Mouse (Mus musculus) forebrain, embryonic 11.5 days (tissue): ENCODE results near the gene Cav2. TPM values are rescaled to one million over a fixed set of nuclear protein-coding genes. Genes with fewer than 3 reads are reported as not detected.

ENCODE experiments used
- ATAC-seq: fragments of 200-750 bp; cut with Nextera tagmentation; replicated peaks from 2 replicates; pipeline ENCODE4 v1.8.0; 2017; ENCODE audit warnings: moderate TSS enrichment; ENCODE audit not compliant: low FRiP score
- DNase-seq: peaks from one replicate; pipeline ENCODE4 v3.0.0-alpha.2; 2017; ENCODE audit warnings: low spot score
- H3K27ac ChIP-seq: fragments of 300-500 bp; sonication (generic); 2 replicates; pipeline ENCODE4 v1.5.1; 2014; ENCODE audit warnings: low read depth, low read length
- H3K27me3 ChIP-seq: fragments of 300-500 bp; sonication (generic); 2 replicates; pipeline ENCODE4 v1.6.1; 2014; ENCODE audit warnings: mild to moderate bottlenecking, low read length, mixed read lengths; ENCODE audit not compliant: control insufficient read depth, insufficient read depth
- H3K36me3 ChIP-seq: fragments of 300-500 bp; sonication (generic); 2 replicates; pipeline ENCODE4 v1.6.1; 2014; ENCODE audit warnings: mild to moderate bottlenecking, low read length, moderate library complexity, mixed read lengths; ENCODE audit not compliant: control insufficient read depth, insufficient read depth
- H3K4me1 ChIP-seq: fragments of 300-500 bp; sonication (generic); replicated peaks from 2 replicates; pipeline ENCODE4 v1.6.1; 2014; ENCODE audit warnings: low read length, mixed read lengths; ENCODE audit not compliant: control insufficient read depth, insufficient read depth
- H3K4me2 ChIP-seq: fragments of 300-500 bp; sonication (generic); 2 replicates; pipeline ENCODE4 v1.6.1; 2014; ENCODE audit warnings: low read depth, mild to moderate bottlenecking, low read length, moderate library complexity, mixed read lengths; ENCODE audit not compliant: severe bottlenecking
- H3K4me3 ChIP-seq: fragments of 300-500 bp; sonication (generic); 2 replicates; pipeline ENCODE4 v1.5.1; 2014; ENCODE audit warnings: low read depth, low read length
- H3K9ac ChIP-seq: fragments of 300-500 bp; sonication (generic); 2 replicates; pipeline ENCODE4 v1.6.1; 2014; ENCODE audit warnings: low read length
- H3K9me3 ChIP-seq: fragments of 300-500 bp; sonication (generic); 2 replicates; pipeline ENCODE4 v1.6.1; 2016; ENCODE audit warnings: low read length, mixed read lengths; ENCODE audit not compliant: control insufficient read depth
- WGBS: fragments of 180-500 bp; shearing (Covaris S2); extraction: QIAGEN DNeasy Blood & Tissue Kit; methylation state at CpG from one replicate; pipeline ENCODE4 v1.1.7; 2014; 5-methylcytosine and 5-hydroxymethylcytosine counted together
- polyA plus RNA-seq: library from polyadenylated mRNA; unstranded; fragments of >200 nt; fragmentation: Nextera tagmentation; extraction: Ambion mirVana; gene quantifications from 2 replicates; pipeline ENCODE4 v1.2.1, GENCODE M21; 2014

Gene Cav2
- polyA plus RNA-seq = 5.4 and 7.3 TPM in 2 replicates

DNA sequence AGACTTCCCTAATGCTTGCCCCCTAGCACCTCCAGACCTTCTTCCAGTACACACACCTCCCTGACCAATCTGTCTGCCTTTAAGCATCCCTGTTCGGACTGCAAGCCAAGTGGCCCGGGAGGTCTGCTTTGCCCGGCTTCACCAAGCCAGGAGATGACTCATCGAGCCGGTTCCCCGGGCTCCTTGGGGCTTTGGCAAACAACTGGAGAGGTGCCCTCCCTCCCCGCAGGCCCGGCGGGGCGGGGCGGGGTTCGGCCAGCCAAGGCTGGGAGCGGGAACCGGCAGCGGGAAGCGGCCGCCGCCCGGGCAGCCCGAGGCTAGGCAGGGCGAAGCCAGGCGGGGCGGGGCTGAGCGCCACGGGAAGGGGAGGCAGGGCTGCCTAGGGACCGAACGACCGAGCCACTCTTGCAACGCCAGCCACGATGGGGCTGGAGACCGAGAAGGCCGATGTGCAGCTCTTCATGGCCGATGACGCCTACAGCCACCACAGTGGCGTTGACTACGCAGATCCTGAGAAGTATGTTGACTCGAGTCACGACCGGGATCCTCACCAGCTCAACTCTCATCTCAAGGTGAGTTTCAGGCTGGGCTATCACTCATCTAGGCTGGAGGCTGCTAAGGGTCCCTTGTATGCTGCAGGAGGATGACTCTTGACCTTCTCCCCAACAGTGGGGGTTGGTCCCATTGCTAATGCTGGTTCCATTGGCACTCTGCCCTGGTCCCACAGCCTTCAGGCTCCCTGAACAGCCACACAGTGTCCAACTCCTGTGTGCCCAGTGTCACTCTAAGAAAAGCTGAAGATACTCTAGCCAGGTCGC lies at the start of gene Cav2:
TSS of gene Cav2 (plus strand) at position 247 of the 818 bp plus-strand sequence.
- no peaks in the 10 kb centered on the region for H3K9me3 ChIP-seq
- WGBS = under 1% methylated on average over 40 of the region's 40 CpGs
- peak within 1 kb of the TSS; percentile 94 for H3K4me2 ChIP-seq
- H3K4me1 ChIP-seq = 0 out of 2 replicates have a peak, but pooled peaks cover 2% of the 10 kb centered on the region
- ATAC-seq (peak; percentile 93), DNase-seq (peak; percentile 79)
- H3K4me3 ChIP-seq = peak within 1 kb of the TSS; percentile 45
- peak within 1 kb of the TSS; percentile 64 for H3K9ac ChIP-seq
- peaks cover 4% of the 10 kb centered on the region; the same call in 1 of the 2 replicates for H3K27me3 ChIP-seq
- H3K36me3 ChIP-seq = no peaks in the 10 kb centered on the region
- H3K27ac ChIP-seq = no peak within 1 kb of the TSS

DNA sequence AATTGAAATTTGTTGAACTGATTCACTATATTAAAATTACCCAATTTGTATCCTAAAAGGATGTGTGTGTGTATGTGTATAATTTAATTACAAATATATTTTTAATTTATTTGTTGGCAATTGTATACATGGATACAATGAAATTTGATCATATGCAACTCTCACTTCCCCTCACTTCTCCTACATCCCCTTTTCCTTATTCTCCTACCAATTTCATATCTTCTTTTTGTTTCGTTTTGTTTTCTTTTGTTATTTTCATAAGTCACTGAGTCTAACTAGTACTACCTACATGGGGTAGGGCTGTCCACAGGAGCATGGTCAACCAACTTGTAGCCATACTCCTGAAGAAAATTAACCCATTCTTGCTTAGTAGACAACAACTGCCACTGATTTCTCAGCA lies 41.3 kb upstream of the Cav2 start:
- Histone ChIP-seq H3K4me3 (no peak overlapping the region), H3K9me3 (no peaks in the 10 kb centered on the region), H3K9ac (no peak overlapping the region), H3K27me3 (no peaks in the 10 kb centered on the region), H3K4me2 (no peak overlapping the region), H3K27ac (no peak overlapping the region), H3K4me1 (no peaks in the 10 kb centered on the region), H3K36me3 (no peaks in the 10 kb centered on the region)
- ATAC-seq (no peak), DNase-seq (no peak)
- WGBS = 83% methylated on average over 1 of the region's 1 CpGs

DNA sequence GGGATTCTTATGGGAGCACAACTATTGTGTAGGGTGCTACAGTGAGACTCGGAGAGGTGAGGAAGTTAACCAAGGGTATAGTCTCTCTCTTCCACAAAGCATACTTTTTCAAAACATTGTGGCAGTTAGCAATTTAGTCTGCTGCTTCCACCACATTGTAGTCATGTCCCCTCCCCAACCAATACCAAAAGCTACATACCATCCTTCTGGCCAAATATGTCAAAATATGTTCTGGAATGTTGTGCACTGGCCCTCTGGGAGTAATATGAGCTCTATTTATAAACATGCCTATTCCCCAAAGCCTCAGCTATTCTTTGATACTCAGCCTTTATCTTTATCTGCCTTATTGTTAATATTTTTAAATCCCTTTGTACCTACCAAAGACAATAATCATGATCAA lies 40.0 kb upstream of the Cav2 start:
- no peaks in the 10 kb centered on the region for H3K27me3 ChIP-seq
- ATAC-seq = no peak
- H3K4me2 ChIP-seq = no peak overlapping the region
- no peaks in the 10 kb centered on the region for H3K4me1 ChIP-seq
- 94% methylated on average over 1 of the region's 1 CpGs for WGBS
- no peak overlapping the region for H3K4me3 ChIP-seq
- no peaks in the 10 kb centered on the region for H3K9me3 ChIP-seq
- no peak overlapping the region for H3K9ac ChIP-seq
- no peak for DNase-seq
- H3K36me3 ChIP-seq = no peaks in the 10 kb centered on the region
- H3K27ac ChIP-seq = no peak overlapping the region

DNA sequence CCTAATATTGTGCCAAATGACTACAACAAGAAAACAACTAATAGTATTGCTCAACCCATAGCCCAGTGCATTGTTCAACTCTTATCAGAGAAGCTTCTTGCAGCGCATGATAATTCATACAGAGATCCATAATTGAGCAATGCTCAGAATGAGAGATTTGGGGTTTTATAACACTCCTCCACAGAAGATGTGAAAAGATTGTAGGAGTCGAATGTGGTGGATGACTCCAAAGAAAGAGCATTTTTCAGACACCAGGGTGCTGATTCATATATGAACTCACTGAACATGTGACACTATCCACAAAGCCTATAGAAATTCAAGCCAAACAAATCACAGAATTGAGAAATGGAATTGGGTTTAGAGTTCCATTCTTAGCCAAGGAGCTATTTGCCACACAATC lies 34.0 kb upstream of the Cav2 start:
- no peak for ATAC-seq
- H3K4me1 ChIP-seq = no peaks in the 10 kb centered on the region
- no peak overlapping the region for H3K27ac ChIP-seq
- H3K4me3 ChIP-seq = no peak overlapping the region
- no peaks in the 10 kb centered on the region for H3K36me3 ChIP-seq
- no peak overlapping the region for H3K9ac ChIP-seq
- WGBS = 91% methylated on average over 2 of the region's 2 CpGs
- no peaks in the 10 kb centered on the region for H3K9me3 ChIP-seq
- H3K4me2 ChIP-seq = no peak overlapping the region
- no peak for DNase-seq
- H3K27me3 ChIP-seq = no peaks in the 10 kb centered on the region

DNA sequence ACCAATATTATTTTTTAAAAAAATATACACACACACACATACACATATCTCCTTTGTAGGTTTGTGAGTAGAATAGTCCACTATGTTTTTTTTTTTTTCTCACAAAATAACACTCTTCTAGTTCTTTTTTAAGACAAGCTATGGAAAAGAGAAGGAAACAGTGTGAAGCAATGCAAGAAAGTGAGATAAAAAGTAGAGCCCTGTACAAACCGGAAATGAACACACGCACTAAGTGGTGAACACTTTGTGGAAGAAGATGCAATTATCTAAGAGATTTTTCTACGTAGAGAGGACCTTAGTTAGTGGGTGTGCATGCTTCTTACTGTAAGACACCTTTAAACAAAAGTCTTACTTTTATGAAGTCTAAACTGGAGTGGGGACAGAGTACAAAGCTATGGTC lies 33.3 kb upstream of the Cav2 start:
- DNase-seq = no peak
- Histone ChIP-seq H3K27ac (no peak overlapping the region), H3K9ac (no peak overlapping the region), H3K4me2 (no peak overlapping the region), H3K9me3 (no peaks in the 10 kb centered on the region), H3K27me3 (no peaks in the 10 kb centered on the region), H3K4me1 (no peaks in the 10 kb centered on the region), H3K4me3 (no peak overlapping the region), H3K36me3 (no peaks in the 10 kb centered on the region)
- WGBS = 86% methylated on average over 3 of the region's 3 CpGs
- ATAC-seq = no peak

DNA sequence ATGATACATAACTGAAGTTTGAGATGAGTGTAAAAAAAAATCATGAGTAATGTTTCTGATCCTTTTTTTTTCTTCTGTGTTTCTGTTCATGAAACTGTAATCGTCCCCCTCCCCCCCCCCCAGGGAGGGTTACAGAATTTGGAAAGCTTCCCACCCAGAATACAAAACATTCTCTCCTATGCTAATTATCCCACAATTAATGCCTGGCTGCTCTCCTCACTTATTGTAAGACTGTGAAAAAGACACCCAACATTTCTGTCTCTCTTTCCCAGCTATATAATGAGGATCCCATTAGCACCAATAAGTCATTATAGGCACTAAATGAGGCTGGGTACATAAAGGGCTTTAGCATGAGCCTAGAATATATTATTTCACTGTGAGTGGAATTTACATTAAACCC lies 32.7 kb upstream of the Cav2 start:
- Histone ChIP-seq H3K27me3 (no peaks in the 10 kb centered on the region), H3K9ac (no peak overlapping the region), H3K4me3 (no peak overlapping the region), H3K4me1 (no peaks in the 10 kb centered on the region), H3K27ac (no peak overlapping the region), H3K36me3 (no peaks in the 10 kb centered on the region), H3K4me2 (no peak overlapping the region), H3K9me3 (no peaks in the 10 kb centered on the region)
- ATAC-seq (peak; percentile 82), DNase-seq (no peak)
- WGBS = 33% methylated on average over 1 of the region's 1 CpGs

DNA sequence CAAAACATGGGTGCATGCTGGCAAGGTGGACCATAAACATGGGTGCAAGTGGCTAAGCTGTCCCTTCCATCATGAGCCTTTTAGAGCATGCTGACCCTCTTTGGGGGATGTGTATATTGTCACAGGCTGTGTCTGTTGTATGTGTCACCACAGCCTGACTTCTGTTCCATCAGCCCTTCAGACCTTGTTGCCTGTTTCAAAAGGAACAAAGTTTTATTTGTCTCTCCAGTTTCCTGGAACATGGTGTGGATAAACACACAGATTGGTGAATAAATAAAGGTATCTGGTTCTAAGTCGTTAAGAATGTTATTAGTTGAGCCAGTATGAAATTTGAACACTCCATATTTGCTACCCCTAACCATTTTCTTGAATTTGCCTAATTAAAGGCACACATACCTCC lies 29.0 kb upstream of the Cav2 start:
- Histone ChIP-seq H3K9me3 (no peaks in the 10 kb centered on the region), H3K9ac (no peak overlapping the region), H3K4me1 (no peaks in the 10 kb centered on the region), H3K4me2 (no peak overlapping the region), H3K36me3 (no peaks in the 10 kb centered on the region), H3K27ac (no peak overlapping the region), H3K4me3 (no peak overlapping the region), H3K27me3 (no peaks in the 10 kb centered on the region)
- DNase-seq (no peak), ATAC-seq (no peak)
- 64% methylated on average over 1 of the region's 1 CpGs for WGBS

DNA sequence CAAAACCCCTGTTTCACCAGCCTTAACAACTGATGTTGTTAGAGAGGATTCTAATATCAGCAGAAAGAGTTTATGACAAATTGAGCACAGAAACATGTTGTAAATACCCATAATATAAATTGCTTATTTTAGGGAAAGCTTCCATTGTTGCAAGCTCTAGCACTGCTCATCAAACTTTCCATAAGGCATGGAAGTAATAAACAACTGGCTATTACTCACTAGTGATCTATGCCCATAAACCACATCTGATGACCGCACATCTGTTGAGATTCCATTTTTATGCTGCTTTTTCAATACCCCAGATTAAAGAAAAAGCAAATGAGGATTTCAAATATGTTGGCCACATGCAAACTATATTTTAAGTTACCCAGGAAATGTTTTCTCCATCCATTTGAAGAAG lies 22.8 kb upstream of the Cav2 start:
- Histone ChIP-seq H3K36me3 (no peaks in the 10 kb centered on the region; the same call in 1 of the 2 replicates), H3K4me1 (no peaks in the 10 kb centered on the region), H3K4me2 (no peak overlapping the region), H3K27ac (no peak overlapping the region), H3K9ac (no peak overlapping the region), H3K4me3 (no peak overlapping the region), H3K27me3 (no peaks in the 10 kb centered on the region), H3K9me3 (no peaks in the 10 kb centered on the region)
- ATAC-seq (no peak), DNase-seq (no peak)
- WGBS = 93% methylated on average over 1 of the region's 1 CpGs

DNA sequence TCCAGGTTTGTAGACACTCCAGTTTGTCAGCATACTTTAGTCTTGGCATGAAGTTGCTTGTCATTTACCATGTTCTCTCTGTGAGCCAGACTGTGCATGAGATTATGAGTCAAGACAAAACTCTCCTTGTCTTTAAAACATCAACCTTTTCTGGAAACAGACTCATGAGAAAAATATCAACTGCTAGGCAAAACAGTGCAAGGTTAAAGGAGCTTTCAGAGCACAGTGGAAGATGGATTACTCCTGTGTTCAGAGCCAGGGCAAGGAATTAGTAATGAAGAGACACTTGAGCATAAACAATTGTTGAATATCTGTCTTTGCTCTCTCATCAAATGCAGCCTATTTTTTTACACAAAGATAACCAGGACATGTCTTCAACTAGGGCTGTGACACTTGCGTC lies 22.1 kb upstream of the Cav2 start:
- H3K36me3 ChIP-seq = no peaks in the 10 kb centered on the region; the same call in 1 of the 2 replicates
- H3K9me3 ChIP-seq = no peaks in the 10 kb centered on the region
- H3K4me2 ChIP-seq = no peak overlapping the region
- H3K9ac ChIP-seq = no peak overlapping the region
- H3K4me3 ChIP-seq = no peak overlapping the region
- 85% methylated on average over 1 of the region's 1 CpGs for WGBS
- no peaks in the 10 kb centered on the region for H3K27me3 ChIP-seq
- H3K27ac ChIP-seq = no peak overlapping the region
- no peaks in the 10 kb centered on the region for H3K4me1 ChIP-seq
- DNase-seq = no peak
- no peak for ATAC-seq
